Mouse (Mus musculus) gastrocnemius, postnatal 36 days (tissue): ENCODE data around the gene Serpina3n. TPM values are rescaled to one million over a fixed set of nuclear protein-coding genes. Genes with fewer than 3 reads are reported as not detected.
A peak's percentile ranks its signal among the peaks of the same experiment; 100 is the strongest.
"Not testable (repeated sequence)": the region's sequence is repeated elsewhere in the genome, so short reads cannot be mapped to it uniquely, and the experiment has no call there.

Experiments used
- DNase-seq, 2 experiments: peaks; one replicate each; pipeline ENCODE4 v3.0.0; 2022
- intact Hi-C: fragments of 180-260 bp; cut with DNase I; formaldehyde crosslinking; loops from one replicate; pipeline ENCODE4 v1.15.1; 2025
- long read RNA-seq, 2 experiments: library from polyadenylated mRNA; stranded (forward); transcript quantifications; one replicate each; pipeline ENCODE4 v2.0.0; 2021
- total RNA-seq, 2 experiments: library from RNA; stranded (reverse); gene quantifications; 2 replicates each; pipeline ENCODE4 v1.2.3; 2021

Serpina3n gene
- total RNA-seq = 1 to 10 TPM; 2.4 to 6.0 TPM
- long read RNA-seq, experiment 1, transcript Serpina3n-201 (5 exons, 2,064 nt) = major isoform, 5 of 13 reads
- long read RNA-seq, experiment 1, partial matches to known transcripts = 1 of 13 reads
- long read RNA-seq, experiment 1, other reads (novel, unspliced or antisense) = 7 of 13 reads
- long read RNA-seq, experiment 2, partial matches to known transcripts = 1 of 6 reads
- long read RNA-seq, experiment 2, other reads (novel, unspliced or antisense) = 3 of 6 reads

- intact Hi-C loops = no loop called here
- DNase-seq = no peak
These were observed at the start of gene Serpina3n for GRCm38 (mm10) chr12:104406454-104406885. Serpina3n (plus strand) TSS chr12:104406729.

GRCm38 (mm10) chr12:104369986-104370385, 36.5 kb upstream of the Serpina3n start:
- intact Hi-C loops = no loop called here

GRCm38 (mm10) chr12:104377179-104377578, 29.4 kb upstream of the Serpina3n start:
- intact Hi-C loops = not testable (repeated sequence)

More at GRCm38 (mm10) chr12:104369986-104370385, 36.5 kb upstream of the Serpina3n start:
- DNase-seq = no peak

GRCm38 (mm10) chr12:104378351-104378750, 28.2 kb upstream of the Serpina3n start:
- DNase-seq, intact Hi-C loops: not testable (repeated sequence)

More at GRCm38 (mm10) chr12:104377179-104377578, 29.4 kb upstream of the Serpina3n start:
- not testable (repeated sequence) for DNase-seq

- intact Hi-C loops, DNase-seq: not testable (repeated sequence)
These were observed 27.7 kb upstream of the Serpina3n start for GRCm38 (mm10) chr12:104378815-104379214.

GRCm38 (mm10) chr12:104379856-104380255, 26.7 kb upstream of the Serpina3n start:
- no peak for DNase-seq
- intact Hi-C loops = no loop called here

GRCm38 (mm10) chr12:104381071-104381604, 25.4 kb upstream of the Serpina3n start:
- DNase-seq, intact Hi-C loops: not testable (repeated sequence)

GRCm38 (mm10) chr12:104385987-104386386, 20.5 kb upstream of the Serpina3n start:
- DNase-seq, intact Hi-C loops: not testable (repeated sequence)

GRCm38 (mm10) chr12:104386878-104387277, 19.7 kb upstream of the Serpina3n start:
- intact Hi-C loops, DNase-seq: not testable (repeated sequence)

- intact Hi-C loops = no loop called here
- no peak for DNase-seq
These were observed 18.1 kb upstream of the Serpina3n start for GRCm38 (mm10) chr12:104388477-104388876.

- not testable (repeated sequence) for DNase-seq
These were observed 15.5 kb upstream of the Serpina3n start for GRCm38 (mm10) chr12:104391057-104391456.

GRCm38 (mm10) chr12:104403968-104404367, 2.6 kb upstream of the Serpina3n start:
- intact Hi-C loops = no loop called here

More at GRCm38 (mm10) chr12:104391057-104391456, 15.5 kb upstream of the Serpina3n start:
- intact Hi-C loops = not testable (repeated sequence)

GRCm38 (mm10) chr12:104412507-104412906, 6.0 kb downstream of the Serpina3n start:
- intact Hi-C loops = no loop called here
- no peak for DNase-seq

More at GRCm38 (mm10) chr12:104403968-104404367, 2.6 kb upstream of the Serpina3n start:
- DNase-seq = no peak

GRCm38 (mm10) chr12:104414576-104414975, 8.0 kb downstream of the Serpina3n start:
- no peak for DNase-seq
- intact Hi-C loops = no loop called here

GRCm38 (mm10) chr12:104415625-104416315, 9.2 kb downstream of the Serpina3n start:
- DNase-seq = peak in 1 of 2 experiments; percentile 22
- intact Hi-C loops = loop anchor here (5.0 kb wide), 1 partner anchor 418 kb away; no protein-coding TSS in a partner anchor

GRCm38 (mm10) chr12:104418340-104419135, 12.0 kb downstream of the Serpina3n start:
- intact Hi-C loops = loop anchor here (2.0 to 5.0 kb wide), 2 partner anchors 350 to 421 kb away; no protein-coding TSS in a partner anchor
- DNase-seq = peak; percentile 65 to 69

- intact Hi-C loops = loop anchor here (2.0 to 5.0 kb wide), 2 partner anchors 350 to 422 kb away; no protein-coding TSS in a partner anchor
- DNase-seq = no peak
These were observed 12.6 kb downstream of the Serpina3n start for GRCm38 (mm10) chr12:104419136-104419462.

- no peak for DNase-seq
- intact Hi-C loops = no loop called here
These were observed 16.3 kb downstream of the Serpina3n start for GRCm38 (mm10) chr12:104422615-104423392.

- DNase-seq = no peak
- intact Hi-C loops = no loop called here
These were observed 19.1 kb downstream of the Serpina3n start for GRCm38 (mm10) chr12:104425591-104425990.
